In the genomic region with DNA sequence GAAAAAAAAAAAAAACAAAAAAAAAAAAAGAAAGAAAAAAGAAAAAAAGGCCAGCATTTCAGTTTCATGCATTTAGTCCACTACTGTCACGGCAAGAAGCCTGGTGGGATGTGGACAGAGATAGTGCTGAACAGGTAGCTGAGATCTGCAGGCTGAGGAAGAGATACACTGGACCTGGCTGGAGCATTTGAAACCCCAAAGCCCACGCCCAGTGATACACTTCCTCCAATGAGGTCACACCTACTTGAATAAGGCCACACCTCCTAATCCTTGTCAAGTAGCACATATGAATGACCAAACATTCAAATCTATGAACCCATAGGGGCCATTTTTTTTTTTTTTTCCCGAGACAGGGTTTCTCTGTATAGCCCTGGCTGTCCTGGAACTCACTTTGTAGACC, we compare ENCODE assay signal across 24 mouse cellular contexts. TPM values are rescaled to one million over a fixed set of nuclear protein-coding genes. Genes with fewer than 3 reads are reported as not detected.
DNase-seq lines count a peak whose midpoint lies in the region; ATAC-seq lines count a peak whose summit lies in the region.
"Had no signal": no experiment of that assay in that cellular context is flagged by ENCODE, and none has a peak within 500 bp of the region (broad histone marks: within the 10 kb centered on the region; RNA-seq: fewer than 3 reads in every experiment).

No protein-coding gene starts in this region.

- peak; percentile 68 for DNase-seq in ES-CJ7 (ENCODE audit: low read depth, low spot score)
- peak; percentile 88 for DNase-seq in R1 (ENCODE audit: low read depth, low spot score)
- DNase-seq in layer of hippocampus, postnatal 14 days (ENCODE audit: low spot score in 2 of 2): no peak
- DNase-seq in frontal cortex, postnatal 36 days (ENCODE audit: low spot score in 2 of 2): no peak
- no peak for DNase-seq in retina, postnatal 1 day
- DNase-seq in right cerebral cortex, postnatal 36 days (ENCODE audit: low spot score in 2 of 2): no peak
- DNase-seq: adrenal gland, postnatal 10 days; adrenal gland, postnatal 25 days; B cell, adult 2 months; cerebellum, adult 11 months; cerebellum, adult 18-20 months; cerebellum, adult 8-10 months; cerebellum, adult 9-11 months; cerebellum, postnatal 14 days; cerebellum, postnatal 36 days; embryo, embryonic 11 days; forebrain, postnatal 0 days had no signal

- 0 out of 2 replicates have a peak, but pooled peaks have one; percentile 40 for ATAC-seq in erythroblast, adult 5-6 weeks (replicated peaks; ENCODE audit: low FRiP score, poor library complexity, severe bottlenecking)
- ATAC-seq in megakaryocyte progenitor cell, adult 5-6 weeks (replicated peaks; ENCODE audit: poor library complexity): peak; percentile 33
- ATAC-seq: activated CD4-positive, CD25-positive, alpha-beta regulatory T cell, adult 4 months; CD4-positive, CD25-positive, alpha-beta regulatory T cell, adult 4 months; forebrain, embryonic 13.5 days; forebrain, embryonic 15.5 days; forebrain, postnatal 0 days; Patski had no signal

RNA-seq across cellular contexts. Expression of a gene that starts 5.0 kb away (rescaled TPM):
- 39.8 and 43.9 TPM in 2 replicates for total RNA-seq in erythroblast, adult 5-6 weeks (2015; ENCODE audit: low replicate concordance)
- 53.4 and 65.9 TPM in 2 replicates for total RNA-seq in erythroblast, adult 5-6 weeks (2017; ENCODE audit: low replicate concordance)
- 104 and 111 TPM in 2 replicates for total RNA-seq in megakaryocyte progenitor cell, adult 5-6 weeks (2015)
- total RNA-seq in megakaryocyte progenitor cell, adult 5-6 weeks (2017): 112 and 114 TPM in 2 replicates
- total RNA-seq in layer of hippocampus, postnatal 14 days (2021): 1 to 10 TPM; 2.5 to 4.7 TPM

RNA-seq across cellular contexts. Expression of a gene that starts 11.2 kb away (rescaled TPM):
- total RNA-seq in erythroblast, adult 5-6 weeks (2015; ENCODE audit: low replicate concordance): 543 and 572 TPM in 2 replicates
- 807 and 937 TPM in 2 replicates for total RNA-seq in erythroblast, adult 5-6 weeks (2017; ENCODE audit: low replicate concordance)
- 8.1 and 10.2 TPM in 2 replicates for total RNA-seq in megakaryocyte progenitor cell, adult 5-6 weeks (2015)
- total RNA-seq in megakaryocyte progenitor cell, adult 5-6 weeks (2017): 13.5 and 18.4 TPM in 2 replicates
- 100 to 1,000 TPM; 124 to 128 TPM for total RNA-seq in layer of hippocampus, postnatal 14 days (2021)

Comparison
In these comparisons a context has a peak if more than half of its experiments do, and no peak if none do; other contexts are left out.
1. DNase-seq: peak in ES-CJ7 (single experiment) and R1 (single experiment); none in layer of hippocampus, postnatal 14 days (0 of 2), frontal cortex, postnatal 36 days (0 of 2), retina, postnatal 1 day (single experiment) and right cerebral cortex, postnatal 36 days (0 of 2).
2. RNA of a gene that starts 5.0 kb away (total RNA-seq): 104 to 114 TPM in megakaryocyte progenitor cell, adult 5-6 weeks and 39.8 to 65.9 TPM in erythroblast, adult 5-6 weeks; 2.5 to 4.7 TPM in layer of hippocampus, postnatal 14 days; every median in the first group is over 4 times any median in the second.
3. RNA of a gene that starts 11.2 kb away (total RNA-seq): 543 to 937 TPM in erythroblast, adult 5-6 weeks and 124 to 128 TPM in layer of hippocampus, postnatal 14 days; 8.1 to 18.4 TPM in megakaryocyte progenitor cell, adult 5-6 weeks; every median in the first group is over 4 times any median in the second.